Mouse (Mus musculus): ENCODE results near the gene Gprin3. TPM values are rescaled to one million over a fixed set of nuclear protein-coding genes. Genes with fewer than 3 reads are reported as not detected.
"Not testable (repeated sequence)": the region's sequence is repeated elsewhere in the genome, so short reads cannot be mapped to it uniquely, and the experiment has no call there.

Gene Gprin3
- polyA plus RNA-seq, 1 experiment from 2014 or later = 1.5 TPM

DNA sequence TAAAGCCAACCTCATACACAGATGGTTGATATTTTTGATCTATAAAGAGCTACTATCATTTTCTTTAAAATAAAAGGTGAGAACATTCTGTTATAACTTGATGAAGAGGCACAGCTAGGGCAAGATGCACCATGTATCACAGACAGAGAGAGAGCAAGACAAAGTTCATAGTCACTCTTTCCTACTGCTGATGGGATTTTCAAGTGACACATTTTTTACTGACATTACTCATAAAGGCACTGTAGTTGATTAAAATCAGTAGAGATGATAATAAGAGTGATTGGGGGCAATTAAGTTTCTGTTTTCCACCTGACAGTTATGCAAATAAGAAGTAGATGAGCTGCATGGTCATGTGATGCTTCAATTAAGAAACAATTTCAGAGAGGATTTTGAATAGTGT, 110.2 kb downstream of the Gprin3 start:
- no peak for TF ChIP-seq CTCF (IDR thresholded peaks at IDR 0.05; ENCODE audit: low read depth)
- TF ChIP-seq EP300 (IDR thresholded peaks at IDR 0.05; ENCODE audit: low read depth) = no peak
- Histone ChIP-seq H3K4me3 (ENCODE audit: low read depth, low read length) (no peak overlapping the region), H3K9ac (replicated peaks) (no peak overlapping the region), H3K27me3 (ENCODE audit: insufficient read depth, low read length) (no peaks in the 10 kb centered on the region), H3K4me2 (ENCODE audit: low read depth, low read length) (no peak overlapping the region), H3K36me3 (replicated peaks; ENCODE audit: insufficient read depth, low read length) (no peaks in the 10 kb centered on the region), H3K27ac (ENCODE audit: low read depth) (no peak overlapping the region), H3K9me3 (ENCODE audit: low read length) (no peaks in the 10 kb centered on the region), H3K4me1 (ENCODE audit: insufficient read depth) (no peaks in the 10 kb centered on the region)
- ATAC-seq (no peak), DNase-seq (no peak)

DNA sequence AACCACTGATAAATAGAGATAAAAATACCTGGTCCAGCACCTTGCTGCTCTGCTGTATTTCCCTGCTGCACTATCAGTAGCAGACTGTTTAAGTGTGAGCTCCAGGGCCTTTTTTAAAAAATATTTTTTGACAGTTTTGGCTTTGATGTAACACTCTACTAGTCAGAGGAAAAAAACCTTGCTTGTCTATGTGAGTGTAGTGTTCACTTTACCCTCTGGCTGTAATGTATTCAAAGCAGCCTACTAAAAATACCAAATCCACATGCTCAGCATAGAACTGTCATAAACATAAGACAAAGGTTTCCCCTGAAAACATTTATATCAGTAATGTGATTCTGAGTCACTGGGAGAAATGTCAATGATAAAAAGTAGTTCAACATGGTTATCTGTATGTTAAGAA, 111.0 kb downstream of the Gprin3 start:
- TF ChIP-seq EP300 (IDR thresholded peaks at IDR 0.05; ENCODE audit: low read depth) = no peak
- no peak for TF ChIP-seq CTCF (IDR thresholded peaks at IDR 0.05; ENCODE audit: low read depth)
- Histone ChIP-seq H3K4me1 (ENCODE audit: insufficient read depth) (no peaks in the 10 kb centered on the region), H3K4me2 (ENCODE audit: low read depth, low read length) (no peak overlapping the region), H3K36me3 (replicated peaks; ENCODE audit: insufficient read depth, low read length) (no peaks in the 10 kb centered on the region), H3K9ac (replicated peaks) (no peak overlapping the region), H3K27me3 (ENCODE audit: insufficient read depth, low read length) (no peaks in the 10 kb centered on the region), H3K9me3 (ENCODE audit: low read length) (no peaks in the 10 kb centered on the region), H3K4me3 (ENCODE audit: low read depth, low read length) (no peak overlapping the region), H3K27ac (ENCODE audit: low read depth) (no peak overlapping the region)
- DNase-seq (no peak), ATAC-seq (no peak)

DNA sequence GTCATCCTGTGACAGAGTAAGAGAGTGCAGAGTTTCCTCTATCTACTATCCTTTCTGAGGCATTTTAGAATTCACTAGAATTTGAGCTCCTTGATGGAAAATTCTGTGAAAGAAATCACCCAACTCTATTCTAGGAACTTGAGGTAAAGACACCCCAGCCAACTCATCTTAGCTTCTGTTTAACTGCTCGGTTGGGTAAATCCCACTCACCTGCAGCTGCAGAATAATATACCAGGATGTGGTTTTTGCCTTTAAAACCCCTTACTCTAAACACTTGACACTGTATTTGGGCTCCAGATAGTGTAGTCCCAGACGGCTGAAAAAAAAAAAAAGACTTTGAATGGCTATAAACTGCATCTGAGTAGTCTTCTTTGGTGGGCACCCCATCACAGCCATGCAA, 112.9 kb downstream of the Gprin3 start:
- no peak for ATAC-seq
- H3K9me3 ChIP-seq (ENCODE audit: low read length) = no peaks in the 10 kb centered on the region
- no peaks in the 10 kb centered on the region for H3K27me3 ChIP-seq (ENCODE audit: insufficient read depth, low read length)
- no peak overlapping the region for H3K4me2 ChIP-seq (ENCODE audit: low read depth, low read length)
- 48% methylated on average over 2 of the region's 2 CpGs for WGBS (ENCODE audit: insufficient replicate concordance)
- H3K27ac ChIP-seq (ENCODE audit: low read depth) = no peak overlapping the region
- no peak for TF ChIP-seq EP300 (IDR thresholded peaks at IDR 0.05; ENCODE audit: low read depth)
- no peak for TF ChIP-seq CTCF (IDR thresholded peaks at IDR 0.05; ENCODE audit: low read depth)
- no peak for DNase-seq
- no peak overlapping the region for H3K9ac ChIP-seq (replicated peaks)
- no peaks in the 10 kb centered on the region for H3K36me3 ChIP-seq (replicated peaks; ENCODE audit: insufficient read depth, low read length)
- H3K4me3 ChIP-seq (ENCODE audit: low read depth, low read length) = no peak overlapping the region
- no peaks in the 10 kb centered on the region for H3K4me1 ChIP-seq (ENCODE audit: insufficient read depth)

DNA sequence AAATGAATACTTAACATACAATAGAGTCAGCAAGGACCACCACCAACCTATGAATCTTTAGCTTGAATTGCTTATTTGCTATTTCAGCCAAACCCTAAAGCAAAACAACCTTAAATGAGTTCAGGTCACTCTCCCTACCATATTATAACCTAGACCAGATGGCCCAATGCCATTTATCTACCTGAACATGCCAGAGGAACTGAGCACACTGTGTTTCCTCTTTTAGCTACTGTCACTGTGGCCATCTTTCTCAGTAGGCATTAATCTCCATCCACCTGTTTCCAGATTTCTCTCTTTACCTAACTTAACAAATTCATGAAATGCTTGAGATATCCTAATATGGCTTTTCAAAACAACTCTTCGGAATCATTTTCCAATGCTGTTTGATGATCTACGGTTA, 114.9 kb downstream of the Gprin3 start:
- DNase-seq = no peak
- Histone ChIP-seq H3K27ac (ENCODE audit: low read depth) (no peak overlapping the region), H3K27me3 (ENCODE audit: insufficient read depth, low read length) (no peaks in the 10 kb centered on the region), H3K36me3 (replicated peaks; ENCODE audit: insufficient read depth, low read length) (no peaks in the 10 kb centered on the region), H3K4me1 (ENCODE audit: insufficient read depth) (no peaks in the 10 kb centered on the region), H3K9me3 (ENCODE audit: low read length) (no peaks in the 10 kb centered on the region), H3K4me2 (ENCODE audit: low read depth, low read length) (no peak overlapping the region), H3K4me3 (ENCODE audit: low read depth, low read length) (no peak overlapping the region), H3K9ac (replicated peaks) (no peak overlapping the region)
- ATAC-seq = no peak
- 87% methylated on average over 2 of the region's 2 CpGs for WGBS (ENCODE audit: insufficient replicate concordance)
- no peak for TF ChIP-seq EP300 (IDR thresholded peaks at IDR 0.05; ENCODE audit: low read depth)
- TF ChIP-seq CTCF (IDR thresholded peaks at IDR 0.05; ENCODE audit: low read depth) = no peak

DNA sequence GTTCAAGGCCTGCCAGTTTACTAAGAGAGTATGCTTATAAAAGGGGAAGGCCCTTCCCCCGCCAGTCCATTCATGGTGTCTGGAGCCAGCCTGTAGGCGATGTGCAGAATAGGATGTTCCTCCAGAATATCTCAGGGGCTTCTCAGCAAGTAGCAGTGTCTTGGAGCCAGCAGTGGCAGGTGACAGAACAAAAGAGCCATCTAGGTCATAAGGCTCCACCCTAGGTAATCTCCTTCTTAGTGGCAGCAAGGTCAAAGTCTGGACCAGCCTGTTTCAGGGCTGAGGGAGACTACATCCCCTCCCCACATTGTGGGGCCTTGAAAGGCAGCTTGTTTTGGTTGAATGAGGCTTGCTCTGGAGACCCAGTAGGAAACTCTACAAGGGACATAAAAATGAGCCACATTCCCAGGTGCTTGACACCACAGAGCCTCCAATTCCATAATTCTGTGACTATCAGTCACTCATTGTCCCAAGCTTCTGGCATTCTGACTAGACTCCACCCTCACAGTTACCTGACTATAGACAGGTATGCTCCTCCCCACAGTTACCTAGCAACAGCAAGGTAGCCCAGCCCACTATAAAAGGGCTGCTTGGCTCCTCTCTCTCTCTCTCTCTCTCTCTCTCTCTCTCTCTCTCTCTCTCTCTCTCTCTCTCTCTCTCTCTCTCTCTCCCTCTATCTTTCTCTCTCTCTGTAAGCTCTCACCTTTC, 121.7 kb downstream of the Gprin3 start:
- not testable (repeated sequence) for H3K27me3 ChIP-seq (ENCODE audit: insufficient read depth, low read length); DNase-seq; H3K9ac ChIP-seq (replicated peaks); ATAC-seq; H3K9me3 ChIP-seq (ENCODE audit: low read length); H3K4me3 ChIP-seq (ENCODE audit: low read depth, low read length); H3K4me1 ChIP-seq (ENCODE audit: insufficient read depth); H3K27ac ChIP-seq (ENCODE audit: low read depth); H3K36me3 ChIP-seq (replicated peaks; ENCODE audit: insufficient read depth, low read length); H3K4me2 ChIP-seq (ENCODE audit: low read depth, low read length)
- WGBS (ENCODE audit: insufficient replicate concordance) = 84% methylated on average over 2 of the region's 2 CpGs

DNA sequence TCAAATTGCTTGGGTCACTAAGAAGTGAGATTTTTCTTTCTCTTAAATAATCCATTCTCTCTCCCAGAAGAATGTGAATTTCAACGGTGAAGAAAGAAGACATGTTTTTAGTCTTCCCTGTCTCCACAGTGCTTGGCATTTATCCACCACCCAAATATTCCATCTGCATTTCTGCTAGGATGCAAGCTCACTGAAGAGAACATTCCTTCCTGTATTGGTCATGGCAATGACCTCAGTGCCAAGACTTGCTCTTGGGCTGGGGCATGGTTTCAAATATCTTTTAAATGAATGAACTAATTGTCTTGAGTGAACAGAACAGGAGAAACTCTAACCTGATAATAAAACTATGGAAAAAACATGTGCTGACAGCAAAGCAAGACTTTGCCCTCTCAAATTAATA, 123.1 kb downstream of the Gprin3 start:
- Histone ChIP-seq H3K4me1 (ENCODE audit: insufficient read depth) (no peaks in the 10 kb centered on the region), H3K4me3 (ENCODE audit: low read depth, low read length) (no peak overlapping the region), H3K27me3 (ENCODE audit: insufficient read depth, low read length) (no peaks in the 10 kb centered on the region), H3K9me3 (ENCODE audit: low read length) (no peaks in the 10 kb centered on the region), H3K27ac (ENCODE audit: low read depth) (no peak overlapping the region), H3K4me2 (ENCODE audit: low read depth, low read length) (no peak overlapping the region), H3K36me3 (replicated peaks; ENCODE audit: insufficient read depth, low read length) (no peaks in the 10 kb centered on the region), H3K9ac (replicated peaks) (no peak overlapping the region)
- TF ChIP-seq EP300 (IDR thresholded peaks at IDR 0.05; ENCODE audit: low read depth) = no peak
- TF ChIP-seq CTCF (IDR thresholded peaks at IDR 0.05; ENCODE audit: low read depth) = no peak
- 85% methylated on average over 1 of the region's 1 CpGs for WGBS (ENCODE audit: insufficient replicate concordance)
- DNase-seq (no peak), ATAC-seq (no peak)

Other genes starting within 250 kb of the Gprin3 start
- 6.0 and 6.5 TPM in 2 replicates for gene Tigd2, start 217.4 kb downstream of the Gprin3 start, polyA plus RNA-seq (2015; fragmentation: Nextera tagmentation; extraction: Ambion mirVana)